Mouse (Mus musculus) heart, embryonic 15.5 days (tissue): ENCODE measurements around the gene Rabl6. TPM values are rescaled to one million over a fixed set of nuclear protein-coding genes. Genes with fewer than 3 reads are reported as not detected.

Experiments used
- ATAC-seq: fragments of 200-750 bp; cut with Nextera tagmentation; replicated peaks from 2 replicates; pipeline ENCODE4 v1.8.0; 2017; ENCODE audit warnings: low read depth, moderate TSS enrichment; ENCODE audit not compliant: insufficient number of reproducible peaks, insufficient read depth, low FRiP score
- H3K27ac ChIP-seq: fragments of 300-500 bp; sonication (generic); 2 replicates; pipeline ENCODE4 v1.5.1; 2015; ENCODE audit warnings: mild to moderate bottlenecking, inconsistent platforms
- H3K27me3 ChIP-seq: fragments of 300-500 bp; sonication (generic); 2 replicates; pipeline ENCODE4 v1.6.1; 2015; ENCODE audit warnings: inconsistent platforms
- H3K36me3 ChIP-seq: fragments of 300-500 bp; sonication (generic); 2 replicates; pipeline ENCODE4 v1.6.1; 2015; ENCODE audit warnings: mild to moderate bottlenecking, inconsistent platforms
- H3K4me1 ChIP-seq: fragments of 300-500 bp; sonication (generic); replicated peaks from 2 replicates; pipeline ENCODE4 v1.6.1; 2015; ENCODE audit warnings: inconsistent platforms
- H3K4me2 ChIP-seq: fragments of 300-500 bp; sonication (generic); 2 replicates; pipeline ENCODE4 v1.6.1; 2015; ENCODE audit warnings: inconsistent platforms, mild to moderate bottlenecking, moderate library complexity
- H3K4me3 ChIP-seq: fragments of 300-500 bp; sonication (generic); 2 replicates; pipeline ENCODE4 v1.5.1; 2015; ENCODE audit warnings: mild to moderate bottlenecking, inconsistent platforms
- H3K9ac ChIP-seq: fragments of 300-500 bp; sonication (generic); 2 replicates; pipeline ENCODE4 v1.6.1; 2015; ENCODE audit warnings: mild to moderate bottlenecking, inconsistent platforms
- H3K9me3 ChIP-seq: fragments of 300-500 bp; sonication (generic); replicated peaks from 2 replicates; pipeline ENCODE4 v1.6.1; 2016; ENCODE audit warnings: inconsistent platforms
- WGBS: fragments of 180-500 bp; shearing (Covaris S2); methylation state at CpG from one replicate; pipeline ENCODE4 v1.1.7; 2015; ENCODE audit warnings: mixed read lengths; 5-methylcytosine and 5-hydroxymethylcytosine counted together
- polyA plus RNA-seq: library from polyadenylated mRNA; unstranded; fragments of >200 nt; fragmentation: Nextera tagmentation; extraction: Ambion mirVana; gene quantifications from 2 replicates; pipeline ENCODE4 v1.2.1, GENCODE M21; 2015

Gene Rabl6
- polyA plus RNA-seq, 1 experiment from 2014 or later, result 41.0 TPM

GRCm38 (mm10) chr2:25574136-25574535 lies 34.2 kb downstream of the Rabl6 start:
- Histone ChIP-seq H3K9ac (peak overlapping the region; percentile 72), H3K4me2 (peak overlapping the region; percentile 90), H3K36me3 (peaks cover 7% of the 10 kb centered on the region; the same call in 1 of the 2 replicates), H3K9me3 (no peaks in the 10 kb centered on the region), H3K4me3 (peak overlapping the region; percentile 75), H3K27me3 (peaks cover 32% of the 10 kb centered on the region), H3K4me1 (peaks cover 52% of the 10 kb centered on the region), H3K27ac (peak overlapping the region; percentile 90)
- no peak for ATAC-seq
- 11% methylated on average over 11 of the region's 11 CpGs for WGBS

GRCm38 (mm10) chr2:25573068-25573467 lies 35.3 kb downstream of the Rabl6 start:
- 80% methylated on average over 2 of the region's 2 CpGs for WGBS
- H3K4me3 ChIP-seq, result no peak overlapping the region; the same call in 1 of the 2 replicates
- no peaks in the 10 kb centered on the region for H3K9me3 ChIP-seq
- no peak overlapping the region for H3K27ac ChIP-seq
- peaks cover 41% of the 10 kb centered on the region for H3K4me1 ChIP-seq
- peak overlapping the region; percentile 90; the same call in 1 of the 2 replicates for H3K4me2 ChIP-seq
- no peak for ATAC-seq
- H3K27me3 ChIP-seq, result peaks cover 21% of the 10 kb centered on the region
- no peak overlapping the region for H3K9ac ChIP-seq
- peaks cover 10% of the 10 kb centered on the region; the same call in 1 of the 2 replicates for H3K36me3 ChIP-seq

DNA sequence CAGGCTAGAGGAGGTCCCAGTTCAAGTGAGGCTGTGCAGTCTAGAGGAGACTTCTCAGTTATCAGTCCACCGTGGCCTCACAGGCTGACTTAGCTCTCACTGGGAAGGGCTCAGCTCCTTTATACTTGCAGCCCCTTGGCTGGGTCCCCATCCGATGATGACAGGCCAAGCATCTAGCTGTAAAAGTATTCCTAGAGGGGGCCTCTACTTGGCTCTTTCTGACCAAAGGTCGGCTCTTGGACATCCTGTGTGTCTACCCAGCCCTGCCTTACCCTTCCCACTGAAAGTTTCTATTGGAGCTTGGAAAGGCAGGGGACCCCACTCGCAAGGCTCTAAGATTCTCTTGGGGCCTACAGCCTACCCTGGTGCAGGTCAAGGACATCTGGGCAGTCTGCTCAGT lies 37.1 kb downstream of the Rabl6 start:
- H3K36me3 ChIP-seq, result peaks cover 10% of the 10 kb centered on the region; the same call in 1 of the 2 replicates
- 86% methylated on average over 4 of the region's 4 CpGs for WGBS
- H3K4me1 ChIP-seq, result peaks cover 29% of the 10 kb centered on the region
- H3K27ac ChIP-seq, result no peak overlapping the region
- H3K4me2 ChIP-seq, result no peak overlapping the region
- H3K27me3 ChIP-seq, result peaks cover 3% of the 10 kb centered on the region
- H3K9me3 ChIP-seq, result no peaks in the 10 kb centered on the region
- H3K9ac ChIP-seq, result no peak overlapping the region
- no peak for ATAC-seq
- H3K4me3 ChIP-seq, result no peak overlapping the region

GRCm38 (mm10) chr2:25569323-25569722 lies 39.0 kb downstream of the Rabl6 start:
- Histone ChIP-seq H3K4me2 (no peak overlapping the region), H3K9me3 (no peaks in the 10 kb centered on the region), H3K27me3 (no peaks in the 10 kb centered on the region), H3K9ac (no peak overlapping the region), H3K27ac (no peak overlapping the region), H3K4me3 (no peak overlapping the region), H3K36me3 (peaks cover 21% of the 10 kb centered on the region), H3K4me1 (peaks cover 19% of the 10 kb centered on the region)
- no peak for ATAC-seq
- 91% methylated on average over 3 of the region's 3 CpGs for WGBS

GRCm38 (mm10) chr2:25568473-25569019 lies 39.8 kb downstream of the Rabl6 start:
- WGBS, result 90% methylated on average over 6 of the region's 6 CpGs
- Histone ChIP-seq H3K36me3 (peaks cover 28% of the 10 kb centered on the region), H3K9ac (no peak overlapping the region), H3K27ac (no peak overlapping the region), H3K4me2 (no peak overlapping the region), H3K4me1 (peaks cover 12% of the 10 kb centered on the region), H3K27me3 (no peaks in the 10 kb centered on the region), H3K9me3 (no peaks in the 10 kb centered on the region), H3K4me3 (no peak overlapping the region)
- ATAC-seq, result no peak

GRCm38 (mm10) chr2:25566558-25566957 lies 41.8 kb downstream of the Rabl6 start:
- no peaks in the 10 kb centered on the region for H3K9me3 ChIP-seq
- no peak overlapping the region for H3K27ac ChIP-seq
- H3K4me3 ChIP-seq, result no peak overlapping the region
- no peak for ATAC-seq
- H3K36me3 ChIP-seq, result peaks cover 47% of the 10 kb centered on the region
- H3K4me2 ChIP-seq, result no peak overlapping the region
- no peaks in the 10 kb centered on the region for H3K4me1 ChIP-seq
- no peaks in the 10 kb centered on the region for H3K27me3 ChIP-seq
- WGBS, result 73% methylated on average over 6 of the region's 6 CpGs
- H3K9ac ChIP-seq, result no peak overlapping the region

- H3K36me3 ChIP-seq, result peaks cover 54% of the 10 kb centered on the region
- WGBS, result 87% methylated on average over 8 of the region's 8 CpGs
- no peak overlapping the region for H3K4me3 ChIP-seq
Measured at GRCm38 (mm10) chr2:25565741-25566140, 42.6 kb downstream of the Rabl6 start.

GRCm38 (mm10) chr2:25561946-25562345 lies 46.4 kb downstream of the Rabl6 start:
- H3K36me3 ChIP-seq, result peaks cover 52% of the 10 kb centered on the region
- H3K9me3 ChIP-seq, result no peaks in the 10 kb centered on the region
- no peak overlapping the region for H3K4me3 ChIP-seq
- no peaks in the 10 kb centered on the region for H3K27me3 ChIP-seq
- no peak overlapping the region for H3K4me2 ChIP-seq
- peaks cover 14% of the 10 kb centered on the region for H3K4me1 ChIP-seq
- no peak overlapping the region for H3K27ac ChIP-seq
- H3K9ac ChIP-seq, result no peak overlapping the region
- 77% methylated on average over 9 of the region's 9 CpGs for WGBS
- no peak for ATAC-seq

More at GRCm38 (mm10) chr2:25565741-25566140, 42.6 kb downstream of the Rabl6 start:
- H3K9ac ChIP-seq, result no peak overlapping the region
- no peaks in the 10 kb centered on the region for H3K27me3 ChIP-seq
- no peak for ATAC-seq
- H3K4me1 ChIP-seq, result no peaks in the 10 kb centered on the region
- no peak overlapping the region for H3K27ac ChIP-seq
- no peaks in the 10 kb centered on the region for H3K9me3 ChIP-seq
- H3K4me2 ChIP-seq, result no peak overlapping the region

DNA sequence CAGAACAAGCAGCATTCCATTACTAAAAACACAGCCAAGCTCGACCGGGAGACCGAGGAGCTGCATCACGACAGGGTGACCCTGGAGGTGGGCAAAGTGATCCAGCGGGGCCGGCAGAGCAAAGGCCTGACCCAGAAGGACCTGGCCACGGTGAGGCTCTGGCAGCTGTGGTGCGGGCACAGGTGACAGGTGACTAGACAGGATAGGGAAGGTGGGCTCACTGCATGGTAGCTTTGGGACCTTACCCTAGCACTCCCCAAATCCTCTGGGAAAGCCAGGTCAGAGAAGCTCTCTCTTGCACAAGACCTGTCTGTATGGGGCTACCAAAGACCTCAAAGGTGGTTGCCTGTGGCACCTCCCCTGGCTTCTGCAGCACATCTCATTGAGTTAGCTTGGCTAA lies 47.8 kb downstream of the Rabl6 start:
- Histone ChIP-seq H3K4me1 (peaks cover 18% of the 10 kb centered on the region), H3K36me3 (peaks cover 47% of the 10 kb centered on the region), H3K4me2 (no peak overlapping the region), H3K9me3 (no peaks in the 10 kb centered on the region), H3K9ac (no peak overlapping the region), H3K27ac (no peak overlapping the region), H3K4me3 (no peak overlapping the region), H3K27me3 (no peaks in the 10 kb centered on the region)
- 84% methylated on average over 8 of the region's 8 CpGs for WGBS
- ATAC-seq, result no peak

DNA sequence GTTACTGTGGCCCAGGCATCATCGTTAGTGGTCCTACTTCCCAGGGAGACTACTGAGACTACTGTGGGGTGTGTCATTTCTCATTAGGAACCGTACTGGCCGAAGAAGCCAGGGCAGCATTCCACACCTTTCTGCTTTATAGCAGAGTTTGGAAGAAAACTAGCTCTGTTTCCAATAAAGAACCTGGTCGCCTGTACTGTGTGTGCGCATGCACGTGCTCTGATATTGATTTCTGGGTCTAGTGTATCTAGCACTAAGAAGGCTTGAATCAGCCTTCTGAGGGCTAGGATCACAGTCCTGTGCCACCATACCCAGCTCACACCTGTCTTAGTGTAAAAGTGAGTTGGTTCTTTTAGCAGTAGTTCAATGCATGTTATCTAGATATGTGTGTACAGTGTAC lies 49.5 kb downstream of the Rabl6 start:
- no peak for ATAC-seq

GRCm38 (mm10) chr2:25557964-25558360 lies 50.4 kb downstream of the Rabl6 start:
- under 1% methylated on average over 24 of the region's 24 CpGs for WGBS
- no peaks in the 10 kb centered on the region for H3K27me3 ChIP-seq
- H3K9ac ChIP-seq, result peak overlapping the region; percentile 90
- peak overlapping the region; percentile 93 for H3K4me2 ChIP-seq
- peak overlapping the region; percentile 75 for H3K27ac ChIP-seq
- ATAC-seq, result peak; percentile 15
- H3K4me3 ChIP-seq, result peak overlapping the region; percentile 81
- no peaks in the 10 kb centered on the region for H3K9me3 ChIP-seq
- H3K4me1 ChIP-seq, result peaks cover 18% of the 10 kb centered on the region
- H3K36me3 ChIP-seq, result peaks cover 28% of the 10 kb centered on the region

More for the DNA sequence above, 49.5 kb downstream of the Rabl6 start:
- WGBS, result 64% methylated on average over 6 of the region's 6 CpGs
- peaks cover 18% of the 10 kb centered on the region for H3K4me1 ChIP-seq
- H3K9me3 ChIP-seq, result no peaks in the 10 kb centered on the region
- H3K27ac ChIP-seq, result no peak overlapping the region
- H3K4me2 ChIP-seq, result peak overlapping the region; percentile 93
- no peaks in the 10 kb centered on the region for H3K27me3 ChIP-seq
- H3K36me3 ChIP-seq, result peaks cover 36% of the 10 kb centered on the region
- peak overlapping the region; percentile 81 for H3K4me3 ChIP-seq
- peak overlapping the region; percentile 90 for H3K9ac ChIP-seq
